Mouse (Mus musculus) regulatory T cell (primary cell): ENCODE results near the gene Clpp.

Experiments
- in situ Hi-C: fragments of 300-600 bp; cut with MboI, MseI; formaldehyde crosslinking; loops from one replicate; pipeline ENCODE4 v1.15.1; 2025; ENCODE audit warnings: high pct_unique_total_duplicates

Clpp gene

DNA sequence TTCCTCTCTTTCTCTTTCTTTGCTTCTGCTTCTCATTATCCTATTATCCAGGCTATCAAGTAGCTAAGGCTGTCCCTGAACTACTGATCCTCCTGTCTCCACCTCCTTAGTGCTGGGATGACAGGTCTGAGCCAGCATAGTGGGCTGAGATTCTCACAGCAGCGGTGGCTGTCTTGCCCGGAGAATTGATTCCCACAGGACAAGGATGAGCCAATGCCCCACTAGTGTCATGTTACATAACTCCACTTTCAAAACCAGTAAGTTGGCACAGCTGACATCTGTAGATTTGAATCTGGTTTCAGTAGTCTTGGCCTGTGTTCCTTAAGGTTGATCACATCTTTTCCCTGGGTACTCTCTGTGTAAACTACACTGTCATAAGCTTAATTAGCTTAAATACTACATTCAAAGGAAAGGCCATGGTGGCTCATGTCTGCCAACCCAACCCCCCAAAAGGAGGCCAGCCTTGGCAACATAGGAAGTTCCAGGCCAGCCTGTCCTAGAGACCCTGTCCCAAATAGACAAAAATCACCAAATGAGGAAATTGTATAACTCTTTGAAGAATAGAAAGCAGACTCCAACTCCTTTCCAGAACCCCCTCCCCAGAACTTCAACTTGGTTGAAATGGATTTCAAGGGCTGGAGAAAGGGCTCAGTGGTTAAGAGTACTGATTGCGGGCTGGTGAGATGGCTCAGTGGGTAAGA lies 3.9 kb upstream of the Clpp start:
- in situ Hi-C loops: no loop called here

DNA sequence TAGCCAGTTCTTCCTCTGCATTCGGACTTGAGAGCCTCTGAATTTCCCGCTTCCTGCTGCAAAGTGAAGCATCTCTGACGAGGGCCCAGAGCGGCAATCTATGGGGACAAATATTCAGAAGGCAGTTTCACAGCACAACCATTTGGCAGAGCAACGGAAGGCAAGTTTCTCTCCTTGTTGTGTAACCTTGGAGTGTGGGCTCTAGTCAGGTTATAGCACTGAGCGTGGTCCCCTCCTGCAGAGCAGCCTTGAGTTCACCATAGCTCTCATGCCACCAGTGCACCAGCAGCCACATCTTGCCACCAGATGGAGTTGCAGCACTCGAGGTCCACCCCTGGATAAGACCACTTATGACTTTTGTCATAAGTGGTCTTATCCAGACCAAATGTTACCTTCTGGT lies 1.7 kb upstream of the Clpp start:
- in situ Hi-C loops: no loop called here

DNA sequence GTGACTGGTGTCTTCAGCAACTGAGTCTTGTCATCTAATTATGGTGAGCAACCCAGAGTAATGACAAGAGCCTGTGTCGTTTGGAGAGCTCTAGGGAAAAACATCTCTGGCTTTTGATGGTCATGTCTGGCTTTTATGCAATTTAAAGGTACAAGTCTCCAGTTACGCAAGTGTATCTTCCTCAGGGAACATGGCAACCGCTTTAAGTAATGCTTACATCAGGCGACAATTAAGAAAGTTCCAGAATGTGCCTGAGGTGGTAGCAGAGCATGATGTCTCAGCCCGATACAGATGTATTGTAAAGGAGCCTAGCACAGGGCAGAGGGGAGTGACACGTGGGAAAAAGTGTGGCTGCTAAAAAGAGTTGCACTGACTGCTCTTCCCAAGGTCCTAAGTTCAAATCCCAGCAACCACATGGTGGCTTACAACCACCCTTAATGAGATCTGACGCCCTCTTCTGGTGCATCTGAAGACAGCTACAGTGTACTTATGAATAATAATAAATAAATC lies 1.1 kb upstream of the Clpp start:
- in situ Hi-C loops: no loop called here

DNA sequence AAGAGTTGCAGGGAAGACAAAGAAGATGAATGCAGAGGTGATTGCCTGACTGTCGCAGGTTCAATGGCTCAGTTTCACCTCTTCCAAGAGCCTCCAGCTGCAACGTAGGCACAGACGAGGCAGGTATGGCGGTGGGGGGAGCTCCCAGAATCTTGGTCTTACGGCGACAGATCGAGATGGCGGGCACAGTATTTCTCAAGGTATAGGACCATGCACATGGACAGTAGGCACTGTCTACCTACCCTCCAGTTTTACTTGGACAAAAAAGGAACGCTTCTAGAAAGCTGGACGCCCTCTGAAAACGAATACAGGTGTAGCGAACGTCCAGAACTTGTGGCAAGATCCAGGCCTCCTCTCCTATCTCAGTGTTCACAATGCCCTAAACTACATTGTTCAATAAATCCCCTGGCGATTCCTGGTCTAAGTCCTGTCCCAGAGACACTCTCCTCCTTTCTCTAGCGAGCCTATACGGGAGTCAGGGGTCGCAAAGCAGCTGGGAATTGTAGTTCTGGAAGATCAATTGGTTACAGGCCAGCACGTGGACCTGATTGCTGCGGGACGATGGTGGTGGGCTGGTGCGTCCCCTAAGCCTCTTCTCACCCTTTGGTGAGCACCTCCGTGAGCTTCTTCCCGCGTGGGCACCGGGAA lies 514 bp upstream of the Clpp start:
- in situ Hi-C loops: no loop called here

DNA sequence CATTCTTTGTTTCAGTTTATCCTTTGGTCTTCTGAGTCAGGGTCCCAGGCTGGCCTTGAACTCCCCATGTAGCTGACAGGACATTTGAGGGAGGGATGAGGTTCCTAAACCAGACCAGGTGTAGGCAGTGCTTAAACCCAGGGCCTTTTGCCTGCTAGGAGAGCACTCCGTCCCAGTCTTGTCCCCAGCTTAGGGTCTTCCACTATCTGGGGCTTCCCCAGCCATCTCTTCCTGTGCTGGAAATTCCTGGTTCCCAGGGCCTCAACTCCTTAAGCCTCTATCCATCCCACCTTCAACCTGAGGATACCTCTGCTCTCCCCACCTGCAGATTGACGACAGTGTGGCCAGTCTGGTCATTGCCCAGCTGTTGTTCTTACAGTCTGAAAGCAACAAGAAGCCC lies 861 bp downstream of the Clpp start:
- in situ Hi-C loops: no loop called here

DNA sequence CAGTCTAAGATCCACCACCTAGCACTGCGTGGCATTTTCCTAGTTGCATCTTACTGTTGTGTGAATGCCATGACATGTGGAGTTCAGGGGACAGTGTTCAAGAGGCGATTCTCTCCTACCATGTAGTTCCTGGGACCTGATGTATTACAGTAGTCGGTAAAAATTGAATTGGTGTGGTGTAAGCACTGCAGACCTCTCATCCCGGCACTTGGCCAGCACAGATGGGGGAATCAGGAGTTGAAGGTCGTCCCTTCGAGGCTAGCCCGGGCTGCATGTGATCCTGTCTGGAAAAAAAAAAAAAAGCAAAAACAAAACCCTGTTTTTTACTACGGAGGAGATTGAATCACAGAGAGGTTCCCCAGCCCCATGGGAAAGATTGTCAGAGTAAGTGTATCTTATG lies 4.9 kb downstream of the Clpp start:
- in situ Hi-C loops: loop anchor here (5.0 kb wide), 1 partner anchor 252 kb away; the partner anchor contains the start of genes Gpr108 and Trip10

DNA sequence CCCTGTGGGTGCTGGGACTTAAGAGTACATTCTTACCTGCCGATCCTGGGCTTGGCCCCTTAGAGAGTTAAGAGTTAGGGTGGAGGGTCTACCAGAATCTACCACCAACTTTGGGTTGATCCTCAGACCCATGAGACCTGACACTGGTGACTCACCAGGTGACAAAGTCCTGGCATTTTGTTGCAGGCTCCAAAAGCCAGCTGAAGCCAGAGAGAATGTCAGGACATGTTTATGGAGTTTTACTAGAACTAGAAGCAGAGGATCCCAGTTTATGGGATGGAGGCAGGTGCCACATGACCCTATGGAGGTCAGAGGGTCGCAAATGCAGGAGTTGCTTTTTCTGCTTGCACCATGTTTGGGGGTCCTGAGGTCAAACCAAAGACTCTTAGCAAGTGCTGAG lies 6.4 kb downstream of the Clpp start:
- in situ Hi-C loops: loop anchor here (5.0 kb wide), 1 partner anchor 251 kb away; the partner anchor contains the start of genes Gpr108 and Trip10

DNA sequence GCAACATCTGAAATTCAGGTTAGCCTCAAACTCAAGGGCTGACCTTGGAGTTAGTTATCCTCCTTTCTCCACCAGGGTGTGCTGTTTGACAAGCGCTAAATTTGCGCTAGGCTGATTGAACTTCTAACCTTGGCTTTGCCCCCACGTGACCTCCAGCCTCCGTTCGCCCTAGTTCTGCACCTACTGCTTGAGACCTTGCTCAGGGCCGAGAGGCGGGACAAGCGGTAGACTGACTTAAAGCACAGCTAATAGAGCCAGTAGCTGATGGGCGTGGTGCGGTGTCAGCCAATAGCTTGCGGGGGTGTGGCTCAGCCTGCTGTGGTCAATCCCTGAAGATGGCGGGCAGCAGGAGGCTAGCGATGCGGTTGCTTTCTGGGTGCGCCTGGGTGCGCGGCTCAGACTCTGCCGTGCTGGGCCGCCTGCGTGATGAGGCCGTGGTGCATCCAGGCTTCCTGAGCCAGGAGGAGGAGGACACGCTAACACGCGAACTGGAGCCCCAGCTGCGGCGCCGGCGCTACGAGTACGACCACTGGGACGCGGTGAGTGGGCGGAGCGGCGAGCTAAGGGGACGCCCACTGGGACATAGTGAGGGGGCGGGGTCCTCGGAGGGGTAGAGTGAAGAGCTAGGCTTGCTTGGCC lies 7.0 kb downstream of the Clpp start, which contains the start of gene Alkbh7:
Gene Alkbh7 (plus strand): TSS at position 311 of the 639 bp plus-strand sequence.
- in situ Hi-C loops: loop anchor here (5.0 kb wide), 1 partner anchor 250 kb away; the partner anchor contains the start of genes Gpr108 and Trip10

DNA sequence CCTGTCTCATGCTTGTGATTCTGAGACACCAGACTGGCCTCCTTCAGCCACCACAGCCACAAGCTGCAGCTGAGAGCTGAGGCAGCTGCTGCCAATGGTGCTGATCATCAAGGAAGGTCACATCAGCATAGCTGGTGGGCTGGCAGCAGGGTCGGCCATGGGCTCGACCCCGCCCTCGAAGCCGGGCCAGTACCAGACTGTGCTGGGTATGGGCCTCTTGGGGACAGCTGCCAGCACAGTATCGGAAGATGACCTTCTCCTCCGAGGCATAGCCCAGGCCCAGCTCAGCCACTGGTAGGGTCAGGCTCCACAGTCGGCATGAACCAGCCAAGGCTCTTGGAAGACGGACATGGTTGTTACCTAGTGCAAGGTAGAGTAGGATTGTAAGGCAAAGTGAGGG lies 9.3 kb downstream of the Clpp start:
- in situ Hi-C loops: loop anchor here (5.0 kb wide), 1 partner anchor 248 kb away; the partner anchor contains the start of genes Gpr108 and Trip10

DNA sequence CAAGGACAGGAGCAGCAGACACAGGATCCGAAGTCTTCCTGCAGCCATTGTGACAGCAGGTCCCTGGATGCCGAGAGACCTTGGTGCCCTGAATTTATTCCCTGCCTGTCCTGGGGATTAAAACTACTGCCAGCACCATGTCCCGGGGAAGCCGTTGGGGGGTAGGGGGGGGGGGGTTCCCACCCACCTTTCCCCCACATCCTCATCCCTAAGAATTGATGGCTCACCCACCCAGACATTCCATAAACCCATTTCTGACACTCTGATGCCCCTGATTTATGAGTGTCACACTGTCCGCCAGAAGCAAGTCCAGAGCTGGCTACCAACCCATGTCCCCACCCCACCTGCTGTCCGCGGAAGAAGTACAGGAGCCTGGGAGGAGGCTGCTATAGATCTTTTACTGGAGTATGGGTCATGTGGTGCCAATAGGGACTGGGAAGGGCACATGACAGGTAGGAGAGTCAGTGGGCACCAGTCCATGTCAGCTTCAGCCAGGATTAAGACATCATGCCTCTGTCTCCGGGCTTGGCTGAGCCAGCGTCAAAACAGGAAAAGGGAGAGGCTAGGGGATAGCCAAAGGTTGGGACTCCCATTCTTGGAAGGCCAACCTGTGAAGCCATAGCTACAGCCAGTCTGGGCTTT lies 10.0 kb downstream of the Clpp start, which contains the start of gene Pspn:
Gene Pspn (minus strand): TSS at position 51 of the 642 bp plus-strand sequence.
- in situ Hi-C loops: loop anchor here (5.0 kb wide), 1 partner anchor 247 kb away; the partner anchor contains the start of genes Gpr108 and Trip10

DNA sequence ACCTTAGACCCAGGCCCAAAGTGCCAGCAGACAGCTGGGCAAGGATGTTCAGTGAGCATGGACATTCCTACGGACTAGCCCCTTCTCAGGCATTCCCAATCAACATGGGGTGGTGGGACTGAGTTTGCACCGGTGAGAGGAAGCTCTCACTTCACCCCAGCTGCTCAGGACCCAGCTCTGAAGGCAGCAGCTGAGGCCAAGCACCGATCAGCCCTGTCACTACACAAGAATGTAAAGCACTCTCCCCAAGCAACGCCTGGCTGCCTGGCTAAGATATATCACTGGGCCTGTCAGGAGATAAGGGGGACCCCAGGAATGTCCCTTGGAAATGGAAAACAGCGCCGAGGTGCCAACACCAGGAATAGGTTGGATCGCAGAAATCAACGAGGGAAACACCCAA lies 11.1 kb downstream of the Clpp start:
- in situ Hi-C loops: no loop called here

DNA sequence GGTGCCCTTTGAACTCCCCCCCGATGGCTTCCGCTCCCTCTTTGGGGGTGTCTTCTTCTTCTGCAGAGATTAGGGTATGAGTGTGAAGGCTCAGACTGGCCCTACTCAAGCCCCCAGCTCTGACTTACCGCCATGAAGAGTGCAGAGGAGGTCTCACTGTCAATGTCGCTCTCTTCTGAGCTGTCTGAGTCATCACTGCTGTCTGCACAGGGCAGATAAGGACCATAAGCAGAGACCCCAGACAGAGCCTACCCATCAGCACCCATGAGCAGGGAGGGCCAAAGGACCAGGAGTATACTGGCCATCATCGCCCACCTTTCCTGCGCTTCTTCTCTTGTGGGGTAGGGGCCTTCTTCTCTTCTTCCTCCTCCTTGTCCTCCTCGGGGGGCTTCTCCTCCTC lies 13.9 kb downstream of the Clpp start:
- in situ Hi-C loops: no loop called here

DNA sequence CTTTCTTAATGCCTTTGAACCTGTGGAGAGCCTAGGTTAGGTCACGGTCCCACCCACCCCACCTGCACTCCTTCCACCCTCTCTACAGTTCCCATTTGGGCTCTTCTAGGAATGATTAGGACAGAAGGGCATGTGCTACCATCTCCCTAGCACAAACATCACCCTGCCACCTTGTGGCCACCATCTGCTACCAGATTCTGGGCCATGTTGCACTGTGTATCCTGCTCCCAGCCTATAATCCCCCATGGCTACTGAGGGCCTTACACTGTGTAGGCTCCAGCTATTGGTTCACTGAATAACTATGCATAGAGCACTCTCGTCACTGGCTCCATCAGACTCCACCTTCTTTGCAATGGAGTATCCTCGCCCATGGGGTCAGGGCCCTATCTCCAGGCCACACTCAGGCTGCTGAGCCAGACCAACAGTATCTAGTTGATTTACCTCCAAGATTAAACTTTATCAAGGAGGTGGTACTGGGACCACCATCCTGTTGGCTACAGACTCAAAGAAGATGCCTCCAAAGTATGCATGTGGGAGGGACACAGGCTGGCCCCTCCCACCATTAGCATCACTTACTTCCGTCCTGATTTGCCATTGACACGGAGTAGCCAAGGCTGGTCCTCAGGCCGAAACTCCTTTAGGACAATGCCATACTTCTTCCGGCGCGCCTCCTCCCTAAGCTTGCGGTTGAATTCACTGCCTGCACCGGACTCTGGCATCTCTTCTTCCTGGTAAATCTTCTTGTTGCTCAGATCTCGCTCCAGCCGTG lies 17.2 kb downstream of the Clpp start:
- in situ Hi-C loops: no loop called here

DNA sequence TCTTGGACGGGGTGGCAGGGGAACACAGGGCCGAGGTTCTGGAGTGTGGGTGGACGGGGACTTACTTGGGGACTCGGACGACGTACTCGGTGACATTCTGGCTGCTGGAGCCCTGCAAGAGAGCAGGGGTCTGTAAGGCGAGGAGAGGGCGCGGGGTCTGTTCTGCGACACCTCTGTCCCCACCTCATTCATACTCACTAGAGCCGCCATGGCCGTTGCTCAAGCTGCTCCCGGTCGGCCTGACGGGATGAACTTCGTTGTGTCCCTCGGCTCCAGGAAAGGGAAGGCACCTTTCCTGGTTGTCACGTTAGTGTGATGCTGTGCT lies 20.8 kb downstream of the Clpp start:
- in situ Hi-C loops: no loop called here

DNA sequence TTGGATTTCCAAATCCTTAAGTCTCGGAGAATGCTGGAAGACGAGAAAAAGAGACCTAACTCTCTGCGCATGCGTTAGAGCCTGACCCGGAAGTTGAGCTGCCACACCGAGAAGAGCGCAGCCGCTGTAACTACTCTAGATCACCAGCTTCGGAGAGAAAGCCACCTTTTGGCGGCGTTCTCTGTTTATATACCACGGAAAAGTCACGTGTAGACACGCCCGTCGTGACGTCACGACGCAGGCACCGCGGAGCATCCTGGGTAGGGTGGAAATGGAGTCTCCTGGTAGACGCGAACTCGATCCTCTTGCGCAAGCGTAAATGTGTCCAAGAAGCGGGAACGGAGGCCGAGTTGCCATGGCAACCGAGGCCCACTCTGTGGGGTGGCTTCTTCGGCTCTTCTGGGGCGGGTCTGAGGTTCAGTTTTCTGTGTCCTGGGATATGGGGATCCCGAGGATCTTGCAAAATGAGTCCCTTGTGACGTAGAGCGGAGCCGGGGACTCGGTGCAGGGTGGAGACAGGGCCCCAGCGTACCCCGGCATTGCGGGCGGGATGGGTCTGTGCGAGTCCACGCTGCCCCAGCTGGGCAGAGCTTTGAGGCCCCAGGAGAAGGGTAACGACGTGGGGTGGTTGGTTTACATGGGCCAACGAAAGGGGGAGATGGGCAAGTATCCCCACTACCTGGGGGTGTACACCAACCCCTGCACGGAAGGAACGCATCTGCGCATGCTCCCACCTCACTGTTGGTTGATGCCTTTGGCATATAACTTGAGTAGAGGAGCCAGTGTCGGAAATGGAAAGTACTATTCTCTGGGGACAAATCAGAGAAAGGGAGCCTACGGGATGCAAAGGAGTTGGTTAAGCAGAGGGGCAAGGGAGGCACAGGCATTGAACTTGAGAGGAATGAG lies 21.4 kb downstream of the Clpp start, which contains the start of the genes Gtf2f1 and Gm17949:
Gene Gtf2f1 (minus strand): TSS at position 53 of the 906 bp plus-strand sequence.
Gene Gm17949 (plus strand): TSS at position 234 of the 906 bp plus-strand sequence.
- in situ Hi-C loops: no loop called here

DNA sequence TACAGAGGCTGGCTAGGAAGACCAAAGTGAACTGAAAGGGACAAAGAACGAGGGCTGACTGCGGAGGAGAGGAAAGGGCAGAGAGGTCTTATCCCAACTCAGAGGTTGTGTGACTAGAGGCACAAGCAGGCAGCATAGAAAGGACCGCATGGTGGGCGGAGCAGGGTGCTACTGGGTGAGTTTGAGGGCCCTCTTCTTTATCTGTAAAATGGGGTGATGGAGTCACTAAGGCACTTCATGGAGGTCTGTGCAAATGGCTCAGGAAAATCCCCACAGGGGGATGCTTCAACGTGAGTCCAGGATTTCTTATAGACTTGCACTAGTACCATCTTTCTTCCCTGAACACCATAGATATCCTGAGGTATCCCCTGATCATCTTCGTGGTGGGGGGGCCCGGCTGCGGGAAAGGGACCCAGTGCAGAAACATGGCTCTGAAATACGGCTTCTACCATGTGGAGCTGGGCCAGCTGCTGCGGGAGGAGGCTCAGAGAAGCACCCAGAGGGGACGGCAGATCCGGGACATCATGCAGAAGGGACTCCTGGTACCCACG lies 22.2 kb downstream of the Clpp start:
- in situ Hi-C loops: no loop called here

DNA sequence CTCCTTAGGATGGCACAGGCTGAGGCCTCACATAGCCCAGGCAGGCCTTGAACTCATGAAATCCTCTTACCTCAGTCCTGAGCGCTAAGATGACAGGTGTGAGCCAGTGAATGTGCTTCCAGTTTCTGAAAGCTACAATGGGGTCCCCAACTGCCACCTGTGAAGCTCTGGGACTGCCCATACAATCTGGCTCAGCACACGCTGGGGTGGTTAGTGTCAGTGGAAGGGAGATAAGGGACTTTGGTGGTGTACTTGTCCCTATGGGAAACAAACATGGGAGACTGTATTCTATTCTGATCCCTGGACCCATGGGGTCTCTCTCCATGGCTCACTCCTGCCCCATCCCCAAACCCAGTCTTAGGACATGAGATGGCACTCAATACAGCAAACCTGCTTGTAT lies 29.6 kb downstream of the Clpp start:
- in situ Hi-C loops: no loop called here

DNA sequence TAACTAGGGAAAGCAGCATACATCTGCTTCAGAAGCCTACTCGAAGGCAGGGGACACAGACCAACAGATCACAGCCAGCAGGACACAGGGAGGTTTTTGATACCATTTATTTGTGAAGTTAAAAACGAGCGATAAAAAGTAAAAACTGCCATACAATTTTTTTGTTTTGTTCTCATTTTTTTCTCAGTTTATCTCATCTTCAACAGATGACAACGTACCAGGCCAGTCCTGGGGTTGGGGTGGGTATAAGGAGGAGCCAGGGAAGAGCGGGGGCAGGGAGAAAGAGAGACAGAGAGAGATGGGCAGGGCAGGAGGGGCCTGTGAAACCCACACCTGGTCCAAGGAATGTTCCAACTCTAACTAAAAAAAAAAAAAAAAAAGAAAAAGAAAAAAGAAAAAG lies 30.9 kb downstream of the Clpp start:
- in situ Hi-C loops: no loop called here

DNA sequence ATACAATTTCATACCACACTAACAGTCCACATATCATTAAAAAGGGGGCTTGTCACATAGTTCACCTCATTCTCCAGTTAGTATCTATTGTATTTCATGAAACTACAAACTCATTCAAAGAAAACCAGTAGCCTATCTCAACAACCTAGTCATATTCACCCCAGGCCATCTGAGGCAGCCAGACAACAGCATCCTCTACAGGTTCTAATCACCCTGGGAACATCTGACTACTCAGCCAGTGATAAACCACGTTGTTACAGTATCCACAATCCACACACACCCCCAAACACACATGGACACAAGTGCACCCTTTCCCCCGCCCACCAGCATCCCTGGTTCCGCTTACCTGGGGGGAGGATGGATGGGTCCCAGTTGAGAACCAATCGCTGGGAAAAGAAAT lies 37.4 kb downstream of the Clpp start:
- in situ Hi-C loops: no loop called here

DNA sequence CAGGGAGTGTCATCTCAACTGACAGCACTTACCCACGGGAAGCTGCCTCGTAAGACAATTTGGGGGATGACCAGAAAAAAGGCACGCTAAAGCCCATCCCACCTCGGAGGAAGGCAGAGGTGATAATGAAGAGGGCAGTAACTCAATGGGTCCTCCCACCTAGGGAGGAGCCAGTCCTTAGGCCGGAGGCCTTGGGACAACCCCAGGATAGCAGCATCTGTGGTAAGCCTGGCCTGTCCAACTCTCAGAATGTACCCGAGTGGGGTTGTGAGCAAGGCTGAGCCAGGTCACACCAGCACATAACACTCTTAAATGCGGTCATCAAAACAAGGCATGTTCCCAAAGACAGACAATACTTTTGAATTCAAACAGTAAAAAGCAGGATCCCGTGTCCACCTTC lies 39.6 kb downstream of the Clpp start:
- in situ Hi-C loops: no loop called here
